Mouse (Mus musculus) kidney, postnatal 10 days (tissue): ENCODE results near the gene Nt5c2.

Source experiments
- DNase-seq: peaks from one replicate; pipeline ENCODE4 v3.0.0; 2021; ENCODE audit warnings: mixed read lengths

The Nt5c2 gene

DNA sequence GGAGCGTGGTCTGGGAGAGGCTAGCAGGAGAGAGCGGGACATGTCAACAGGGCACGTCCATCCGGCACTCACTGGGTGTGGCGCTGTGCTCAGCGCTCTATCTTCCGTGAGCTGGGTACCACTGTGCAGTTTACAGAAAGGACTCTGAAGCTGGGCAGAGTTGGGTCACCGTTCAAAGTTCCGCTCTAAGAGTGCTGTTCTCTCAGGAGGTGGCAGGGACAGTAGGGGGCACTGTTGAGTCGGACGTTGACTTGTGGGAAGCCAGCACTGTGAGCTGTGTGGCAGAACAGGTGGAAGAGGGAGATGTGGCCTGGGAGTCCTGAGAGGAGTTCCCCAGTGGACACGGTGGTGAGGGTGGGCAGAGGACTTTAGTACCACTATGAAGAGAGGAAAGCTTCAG lies 139.2 kb downstream of the Nt5c2 start:
- peak; percentile 92 for DNase-seq

DNA sequence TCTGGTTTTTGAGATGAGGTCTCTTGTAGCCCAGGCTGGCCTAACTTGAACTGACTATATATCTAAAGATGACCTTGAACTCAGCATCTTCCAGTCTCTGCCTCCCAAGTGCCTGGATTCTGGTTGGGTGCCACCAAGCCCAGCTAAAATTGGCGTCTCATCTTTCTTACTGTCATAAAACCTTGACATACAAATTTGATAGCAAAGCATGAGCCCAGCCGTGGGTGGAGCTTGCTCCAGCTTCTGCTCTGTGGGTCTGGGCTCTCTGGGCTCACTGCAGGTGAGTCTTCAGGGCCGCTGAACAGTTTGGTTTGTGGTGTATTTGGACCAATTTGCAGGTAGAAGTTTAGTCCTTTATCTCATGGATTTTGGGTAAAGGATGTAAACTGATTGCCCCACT lies 141.0 kb downstream of the Nt5c2 start:
- no peak for DNase-seq

DNA sequence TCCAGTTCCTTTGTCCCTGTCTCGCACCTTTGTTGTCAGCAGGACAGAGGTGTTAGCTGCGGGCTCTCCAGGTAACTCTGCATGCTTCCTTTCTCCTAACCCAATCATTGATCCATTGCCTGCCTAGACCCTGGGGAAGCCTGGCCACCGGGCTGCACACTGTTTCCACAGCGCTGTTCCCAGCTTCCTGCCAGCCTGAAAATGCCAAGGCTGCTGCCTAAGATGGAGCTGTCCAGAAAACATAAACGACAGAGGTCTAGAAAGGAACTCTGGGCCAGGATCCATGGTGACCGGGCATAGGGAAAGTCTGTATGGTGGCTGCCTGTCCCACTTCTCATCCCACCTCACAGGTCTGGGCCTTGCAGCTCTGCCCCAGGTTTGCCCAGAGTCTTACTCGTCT lies 143.3 kb downstream of the Nt5c2 start:
- DNase-seq, result no peak

DNA sequence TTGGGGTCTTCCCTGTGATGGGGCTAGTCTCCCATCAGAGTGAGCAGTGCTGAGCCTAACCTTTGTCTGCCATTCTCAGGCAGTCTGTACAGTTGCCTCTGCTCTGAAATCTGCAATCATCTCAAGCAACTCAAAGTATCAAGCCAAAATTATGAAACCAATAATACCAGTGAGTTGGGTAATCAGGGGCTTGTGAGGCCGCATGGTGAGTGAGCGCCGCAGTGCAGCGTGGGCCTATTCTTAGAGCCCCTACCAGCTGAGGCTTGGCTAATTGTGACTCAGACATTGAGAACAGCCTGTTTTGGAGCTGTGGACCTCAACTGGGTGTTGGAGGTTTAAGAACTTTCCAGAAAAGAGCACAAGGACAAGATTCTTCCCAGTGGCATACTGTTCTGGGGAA lies 143.9 kb downstream of the Nt5c2 start:
- no peak for DNase-seq

DNA sequence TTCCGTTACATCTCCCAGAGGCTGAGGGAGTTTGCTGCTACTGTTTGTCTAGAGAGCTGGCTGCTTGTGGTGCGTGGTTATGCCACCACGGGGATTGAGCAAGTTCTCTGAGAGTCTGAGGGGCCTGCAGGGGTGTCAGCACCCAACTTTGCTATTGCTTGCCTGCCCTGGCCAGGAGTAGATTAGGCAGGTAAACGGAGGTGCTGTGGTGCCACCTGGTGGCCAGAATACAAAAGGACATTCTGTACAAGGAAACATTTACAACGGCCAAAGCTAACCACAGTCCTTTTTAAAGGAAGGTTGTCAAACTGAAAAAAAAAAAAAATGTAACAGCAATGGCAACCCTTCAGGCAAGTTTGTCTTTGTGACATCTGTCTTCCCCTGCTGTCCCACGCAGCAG lies 145.4 kb downstream of the Nt5c2 start:
- DNase-seq, result peak; percentile 90

DNA sequence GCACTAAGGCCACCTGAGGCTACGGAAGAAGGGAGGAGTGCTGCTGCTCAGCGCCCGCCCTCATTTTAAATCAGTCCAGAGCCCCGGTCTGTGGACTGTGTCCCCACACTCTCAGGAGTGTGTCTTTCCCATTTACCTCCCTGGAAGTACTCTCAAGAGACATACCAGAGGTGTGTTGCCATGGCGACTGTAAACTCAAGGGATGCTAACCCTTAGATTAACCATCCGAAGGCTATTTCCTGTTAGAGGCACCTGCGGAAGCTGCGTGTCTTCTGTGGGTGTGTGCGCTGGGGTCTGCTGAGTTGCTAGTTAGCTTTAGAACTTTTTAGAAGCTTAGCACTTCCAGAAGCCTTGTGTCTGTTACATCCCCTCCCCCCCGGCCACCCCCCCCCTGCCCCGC lies 145.9 kb downstream of the Nt5c2 start:
- DNase-seq, result no peak

- no peak for DNase-seq
These were observed 149.6 kb downstream of the Nt5c2 start for GRCm38 (mm10) chr19:46865381-46865780.

- no peak for DNase-seq
These were observed 150.1 kb downstream of the Nt5c2 start for GRCm38 (mm10) chr19:46864731-46865331.

GRCm38 (mm10) chr19:46864079-46864478 lies 150.9 kb downstream of the Nt5c2 start:
- DNase-seq, result no peak

GRCm38 (mm10) chr19:46863236-46863927 lies 151.6 kb downstream of the Nt5c2 start:
- DNase-seq, result no peak

DNA sequence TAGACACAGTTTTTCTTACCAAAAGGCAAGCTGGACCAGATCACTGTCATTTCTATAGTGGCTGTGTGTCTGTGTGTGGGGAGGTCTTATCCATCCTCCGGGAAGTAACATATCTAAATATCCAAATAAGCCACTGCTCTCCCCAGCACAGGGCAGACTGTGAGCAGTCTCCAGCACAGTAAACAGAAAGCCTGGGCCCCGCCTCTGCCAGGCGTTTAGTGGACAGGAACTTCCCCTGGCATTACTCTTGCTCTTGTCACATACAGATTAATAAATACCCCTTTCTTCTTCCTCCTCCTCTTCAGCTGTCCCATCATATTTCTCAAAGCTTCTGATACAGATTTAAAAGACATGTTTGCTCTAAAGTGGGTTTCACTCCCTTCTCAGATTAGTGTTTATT lies 152.4 kb downstream of the Nt5c2 start:
- DNase-seq, result no peak

GRCm38 (mm10) chr19:46858200-46858599 lies 156.8 kb downstream of the Nt5c2 start:
- DNase-seq, result no peak

DNA sequence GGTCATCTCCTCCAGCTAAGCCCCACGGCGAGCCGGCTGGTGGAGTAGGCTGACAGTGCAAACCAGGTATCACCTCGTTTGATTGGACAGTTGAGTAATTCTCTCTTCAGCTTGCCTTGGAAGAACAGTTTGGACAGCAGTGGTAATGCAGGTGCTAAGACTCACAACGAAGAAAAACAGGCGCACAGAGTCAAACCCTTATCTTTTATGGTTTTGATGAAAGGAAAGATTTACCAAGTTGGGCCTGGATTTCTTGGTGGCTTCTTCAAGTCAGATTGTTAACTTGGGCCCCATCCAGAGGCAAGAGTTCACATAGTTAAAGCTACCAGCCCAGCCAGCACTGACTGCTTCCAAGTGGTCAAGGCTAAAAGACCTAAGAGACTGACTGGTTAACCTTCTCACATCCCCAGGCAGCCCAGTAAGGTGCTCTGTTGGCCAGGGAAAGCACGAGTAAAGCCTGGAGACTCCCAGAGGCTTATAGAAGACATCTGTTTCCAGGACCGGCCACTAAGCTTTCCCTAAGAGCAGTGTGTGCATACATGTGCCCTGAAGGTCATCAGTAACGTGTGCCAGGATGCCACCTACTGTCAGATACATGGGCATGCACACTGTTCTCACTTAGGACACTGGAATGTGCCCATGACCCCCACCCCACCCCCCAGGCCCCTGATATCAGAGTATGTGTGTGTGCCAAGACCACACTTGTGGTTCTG lies 157.5 kb downstream of the Nt5c2 start:
- DNase-seq, result peak; percentile 49

DNA sequence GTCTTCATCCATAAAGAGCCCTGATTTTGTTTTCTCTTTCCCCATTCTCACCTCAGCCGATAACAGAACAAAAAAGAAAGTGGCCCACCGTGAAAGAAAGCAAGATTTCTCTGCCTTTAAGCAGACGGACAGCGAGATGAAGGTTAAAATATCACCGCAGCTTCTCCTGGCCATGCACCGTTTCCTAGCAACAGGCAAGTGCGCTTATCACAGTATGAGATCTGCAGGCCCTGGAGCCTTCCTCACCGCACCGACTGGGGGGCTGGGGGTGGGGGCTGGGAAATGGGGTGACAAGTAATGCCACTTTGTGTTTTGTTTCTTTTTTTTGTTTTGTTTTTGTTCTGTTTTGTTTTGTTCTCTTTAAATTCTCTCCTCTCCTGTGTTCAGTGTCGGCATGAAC lies 158.2 kb downstream of the Nt5c2 start:
- DNase-seq, result no peak

- DNase-seq, result no peak
These were observed 158.7 kb downstream of the Nt5c2 start for GRCm38 (mm10) chr19:46856232-46856631.

- DNase-seq, result peak; percentile 47
These were observed 165.4 kb downstream of the Nt5c2 start for GRCm38 (mm10) chr19:46849443-46849997.

- DNase-seq, result peak; percentile 35
These were observed 166.3 kb downstream of the Nt5c2 start for GRCm38 (mm10) chr19:46848381-46849268.

DNA sequence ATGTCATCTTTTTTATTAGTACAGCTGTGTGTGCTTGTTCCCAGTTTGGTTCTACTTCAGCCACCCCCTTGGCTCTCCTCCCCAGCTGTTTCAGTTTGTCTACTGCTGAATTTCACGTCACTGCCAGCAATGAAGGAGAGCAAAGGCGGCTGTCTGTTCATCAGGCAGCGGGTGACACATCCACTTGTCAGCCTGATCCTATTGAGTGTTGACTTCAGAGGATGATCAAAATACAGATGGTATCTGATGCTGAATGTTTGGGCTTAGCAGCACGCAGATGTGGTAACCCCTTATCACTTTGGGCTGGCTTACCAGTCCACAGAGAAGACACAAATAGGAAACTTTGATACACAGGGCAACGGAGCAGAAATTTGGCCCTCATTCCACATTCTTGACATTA lies 168.5 kb downstream of the Nt5c2 start:
- DNase-seq, result no peak

DNA sequence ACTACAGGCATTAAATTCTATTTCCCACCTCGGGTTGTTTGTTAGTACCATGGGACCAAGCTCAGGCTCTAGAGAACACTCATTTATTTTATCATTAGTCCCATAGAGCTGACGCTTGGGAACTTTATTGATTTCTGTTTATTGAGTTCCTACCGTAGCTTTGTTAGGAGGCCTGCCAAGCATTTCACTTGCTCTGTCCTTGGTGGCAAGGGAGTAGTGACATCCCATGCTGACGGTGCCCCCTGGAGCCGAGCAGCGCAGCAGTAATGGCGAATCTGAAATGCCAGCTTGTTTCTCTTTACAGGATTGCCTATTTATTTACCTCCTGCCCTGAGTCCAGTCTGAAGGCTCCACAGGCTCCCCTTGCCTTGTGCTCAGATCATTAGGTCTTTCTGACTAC lies 168.9 kb downstream of the Nt5c2 start:
- no peak for DNase-seq

GRCm38 (mm10) chr19:46843030-46843429 lies 171.9 kb downstream of the Nt5c2 start:
- DNase-seq, result no peak

GRCm38 (mm10) chr19:46841016-46841415 lies 173.9 kb downstream of the Nt5c2 start:
- DNase-seq, result no peak

- DNase-seq, result no peak
These were observed 177.5 kb downstream of the Nt5c2 start for GRCm38 (mm10) chr19:46837290-46838079.
